Mouse (Mus musculus): ENCODE data around the gene Acrbp.
A peak's percentile ranks its signal among the peaks of the same experiment; 100 is the strongest.

Acrbp gene

DNA sequence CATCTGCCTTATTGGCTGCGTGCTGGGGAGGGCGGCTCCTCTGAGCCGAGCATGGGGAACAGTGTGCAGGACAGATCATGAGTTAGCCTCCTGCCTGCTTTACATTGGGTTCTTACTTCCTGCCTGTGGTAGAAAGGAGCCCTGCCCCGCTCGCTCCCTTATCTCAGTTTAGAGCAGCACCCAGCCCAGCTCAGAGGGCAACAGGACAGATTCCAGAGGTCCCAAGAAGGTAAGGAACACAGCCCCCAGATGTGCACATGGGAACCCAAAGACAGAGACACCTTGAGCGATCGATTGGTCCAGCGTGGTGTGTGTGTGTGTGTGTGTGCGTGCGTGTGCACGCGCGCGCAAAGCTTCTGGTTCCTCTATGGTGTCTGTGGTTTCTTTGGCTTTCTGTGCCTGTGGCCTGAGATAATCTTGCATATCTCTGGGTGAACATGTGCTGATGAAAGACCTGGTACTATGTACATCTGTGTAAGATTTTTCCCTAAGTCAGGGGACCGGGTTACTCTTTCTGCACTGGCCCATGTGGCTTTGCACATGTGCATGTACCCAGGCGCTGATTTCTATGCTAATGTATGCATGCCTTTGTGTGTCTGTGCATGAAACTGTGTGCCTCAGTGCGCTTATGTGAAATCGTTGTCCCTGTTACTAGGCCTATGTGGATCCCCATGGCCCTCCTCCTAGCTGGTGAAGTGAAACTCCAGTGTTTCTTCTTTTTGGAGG is 21.8 kb downstream of the Acrbp start:
- DNase-seq (ENCODE audit: low spot score) = peak; percentile 28

DNA sequence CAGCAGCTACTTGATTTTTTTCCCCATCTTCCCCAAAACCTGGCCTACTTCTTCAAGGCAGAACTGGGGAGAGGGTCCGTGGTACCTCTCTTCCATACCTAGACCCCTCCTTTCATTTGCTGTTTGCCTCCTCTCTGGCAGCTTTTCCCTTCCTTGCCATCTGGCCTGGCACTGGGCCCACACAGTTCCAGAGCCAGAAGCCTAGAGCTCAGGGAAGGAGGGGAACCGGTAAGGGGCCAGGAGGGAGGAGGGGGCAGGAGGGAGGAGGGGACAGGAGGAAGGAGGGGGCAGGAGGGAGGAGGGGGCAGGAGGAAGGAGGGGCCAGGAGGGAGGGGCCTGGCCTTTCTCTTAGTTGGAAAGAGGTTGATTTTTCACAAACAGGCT is 22.4 kb downstream of the Acrbp start:
- DNase-seq (ENCODE audit: low spot score) = peak; percentile 67

DNA sequence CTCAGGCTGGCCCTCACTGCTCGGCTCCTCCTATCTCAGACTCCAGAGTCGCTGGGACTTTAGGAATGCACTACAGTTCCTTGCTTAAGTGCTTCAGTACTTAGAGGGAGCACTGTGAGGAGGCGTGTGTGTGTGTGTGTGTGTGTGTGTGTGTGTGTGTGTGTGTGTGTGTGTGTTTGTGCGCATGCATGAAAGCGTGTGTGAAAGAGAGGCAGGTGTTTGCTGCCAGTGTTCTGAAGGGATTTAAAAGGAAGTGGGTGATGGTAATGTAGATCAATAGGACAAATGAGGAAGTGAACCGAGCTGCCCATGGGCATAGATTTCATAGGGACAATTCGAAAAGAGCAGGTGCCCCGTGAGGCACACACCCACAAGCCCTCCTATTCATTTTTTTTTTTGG is 24.3 kb downstream of the Acrbp start:
- DNase-seq (ENCODE audit: low spot score) = no peak

DNA sequence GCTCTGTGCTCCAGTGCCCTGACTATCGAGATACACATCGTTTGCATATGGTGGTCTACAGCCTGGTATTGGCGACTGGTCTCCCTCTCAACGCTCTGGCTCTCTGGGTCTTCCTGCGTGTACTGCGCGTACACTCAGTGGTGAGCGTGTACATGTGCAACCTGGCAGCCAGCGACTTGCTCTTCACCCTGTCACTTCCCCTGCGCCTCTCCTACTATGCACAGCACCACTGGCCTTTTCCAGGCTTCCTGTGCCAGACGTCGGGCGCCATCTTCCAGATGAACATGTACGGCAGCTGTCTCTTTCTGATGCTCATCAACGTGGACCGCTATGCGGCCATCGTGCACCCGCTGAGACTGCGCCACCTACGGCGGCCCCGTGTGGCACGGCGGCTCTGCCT is 31.9 kb downstream of the Acrbp start:
- DNase-seq (ENCODE audit: low spot score) = no peak

DNA sequence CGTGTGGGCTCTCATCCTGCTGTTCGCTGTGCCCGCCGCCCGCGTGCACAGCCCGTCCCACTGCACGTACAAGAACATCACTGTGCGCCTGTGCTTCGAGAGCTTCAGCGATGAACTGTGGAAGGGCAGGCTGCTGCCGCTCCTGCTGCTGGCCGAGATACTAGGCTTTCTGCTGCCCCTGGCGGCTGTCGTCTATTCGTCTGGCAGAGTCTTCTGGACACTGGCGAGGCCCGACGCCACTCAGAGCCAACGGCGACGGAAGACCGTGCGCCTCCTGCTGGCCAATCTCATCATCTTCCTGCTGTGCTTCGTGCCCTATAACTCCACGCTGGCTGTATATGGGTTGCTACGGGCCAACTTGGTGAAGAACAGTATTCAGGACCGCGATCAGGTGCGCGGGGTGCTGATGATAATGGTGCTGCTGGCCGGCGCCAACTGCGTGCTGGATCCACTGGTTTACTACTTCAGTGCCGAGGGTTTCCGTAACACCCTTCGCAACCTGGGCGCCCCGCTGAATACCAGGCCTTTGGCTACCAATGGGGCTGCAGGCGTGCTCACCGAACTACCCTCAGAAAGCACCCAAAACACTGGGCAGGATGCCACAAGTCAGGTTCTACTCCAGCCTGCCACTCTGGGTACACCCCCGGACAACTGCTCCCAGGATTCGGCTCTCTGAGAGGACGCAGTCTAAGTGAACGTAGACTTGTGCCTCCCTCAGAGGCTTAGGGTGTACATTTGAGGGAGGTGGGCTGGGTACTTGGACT is 32.5 kb downstream of the Acrbp start:
- peak; percentile 84 for DNase-seq (ENCODE audit: low spot score)

DNA sequence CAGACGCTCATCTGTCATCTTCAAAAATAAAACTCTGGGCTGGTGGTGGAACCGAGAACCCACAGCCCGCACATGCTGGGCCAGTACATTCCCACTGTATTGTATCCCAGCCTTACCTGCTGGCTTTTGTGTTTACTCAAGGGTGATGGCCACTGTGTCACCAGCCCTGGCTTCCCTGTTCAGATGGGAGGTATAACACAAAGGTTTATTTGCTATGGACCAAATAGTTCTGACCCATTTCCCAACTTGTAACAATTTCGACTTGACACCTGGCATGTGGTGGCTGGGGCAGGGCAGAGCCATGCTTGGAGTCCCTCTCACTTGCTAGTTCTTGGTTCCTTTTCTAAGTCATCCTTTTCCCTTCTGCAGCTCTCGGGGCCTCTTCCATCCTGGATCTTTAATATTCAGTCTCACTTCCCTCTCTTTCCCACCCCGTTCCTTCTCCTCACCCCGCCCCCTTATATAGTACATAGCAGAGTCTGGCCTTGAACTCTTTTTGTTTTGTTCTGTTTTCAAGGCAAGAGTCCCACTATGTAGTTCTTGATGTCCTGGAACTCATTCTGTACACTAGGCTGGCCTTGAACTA is 33.4 kb downstream of the Acrbp start:
- DNase-seq (ENCODE audit: low spot score) = no peak

DNA sequence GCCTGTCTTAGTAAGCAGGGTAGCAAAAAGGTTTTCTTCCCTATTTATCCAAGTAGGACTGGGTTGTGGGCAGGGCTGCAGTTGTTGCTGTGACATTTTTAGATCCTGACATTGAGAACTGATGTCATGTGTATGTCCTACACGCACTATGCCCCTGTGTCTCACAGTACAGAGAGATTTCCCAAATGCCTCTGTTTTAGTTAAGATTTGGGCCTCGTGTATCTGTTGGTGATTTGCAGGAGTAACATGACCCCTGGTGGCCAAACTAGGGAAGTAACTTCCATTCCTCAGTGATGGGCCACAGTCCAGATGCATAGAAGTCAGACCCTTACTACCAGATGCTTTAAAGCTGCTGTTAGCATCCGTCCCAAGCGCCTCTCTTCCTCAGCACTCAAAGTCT is 34.9 kb downstream of the Acrbp start:
- peak; percentile 78 for DNase-seq (ENCODE audit: low spot score)

DNA sequence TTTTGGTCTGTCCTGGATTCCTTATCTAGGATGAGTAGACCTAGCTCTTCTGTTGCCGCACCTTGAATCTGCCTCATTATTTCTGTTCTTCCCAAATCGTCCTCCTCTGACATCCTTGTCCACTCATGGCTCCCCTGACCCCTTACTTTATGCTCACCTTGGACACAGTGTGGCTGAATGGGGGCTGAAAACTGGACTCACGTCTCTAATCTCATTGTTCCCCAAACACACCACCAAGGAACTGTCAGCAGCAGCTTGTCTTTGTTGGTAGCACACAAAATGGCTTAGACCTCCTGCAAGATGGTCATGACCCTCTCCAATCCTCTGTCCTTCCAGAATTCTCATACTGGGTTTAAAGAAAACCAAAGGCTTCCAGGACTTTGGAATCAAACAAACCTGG is 38.4 kb downstream of the Acrbp start:
- no peak for DNase-seq (ENCODE audit: low spot score)

DNA sequence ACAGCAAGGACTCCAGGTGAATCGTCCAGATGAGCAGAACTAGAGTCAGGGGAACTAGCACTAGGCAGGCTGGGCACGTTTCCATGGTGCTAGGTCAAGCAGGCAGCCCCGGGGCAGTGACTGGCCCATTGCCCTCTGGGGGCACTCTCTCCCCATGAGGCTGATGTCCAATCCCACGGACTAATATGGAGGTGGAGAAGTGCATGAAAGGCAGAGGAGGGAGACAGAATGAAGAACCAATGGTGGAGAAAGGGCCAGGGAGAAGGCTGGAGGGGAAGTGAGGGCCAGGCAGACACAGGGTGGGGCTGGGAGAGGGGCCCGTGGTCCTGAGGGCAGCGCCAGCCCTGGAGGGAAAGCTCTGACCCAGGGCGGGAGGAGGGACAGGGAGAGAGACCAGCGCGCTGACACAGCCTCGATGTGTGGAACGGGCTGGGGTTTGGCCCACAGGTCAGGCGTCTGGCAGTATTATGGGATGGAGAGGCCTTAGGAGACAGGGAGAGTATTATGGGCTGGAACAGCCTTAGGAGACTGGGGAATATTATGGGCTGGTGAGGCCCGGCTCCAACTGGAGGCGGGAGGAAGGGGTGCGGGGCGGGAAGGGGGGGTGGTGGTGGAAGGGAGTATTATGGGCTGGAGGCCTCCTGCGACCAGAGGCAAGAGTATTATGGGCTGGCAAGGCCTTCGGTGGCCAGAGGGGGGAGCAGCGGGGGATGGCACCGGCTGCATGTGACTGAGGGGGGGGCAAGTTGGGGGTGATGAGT is 39.3 kb downstream of the Acrbp start:
- DNase-seq (ENCODE audit: low spot score) = peak; percentile 80

DNA sequence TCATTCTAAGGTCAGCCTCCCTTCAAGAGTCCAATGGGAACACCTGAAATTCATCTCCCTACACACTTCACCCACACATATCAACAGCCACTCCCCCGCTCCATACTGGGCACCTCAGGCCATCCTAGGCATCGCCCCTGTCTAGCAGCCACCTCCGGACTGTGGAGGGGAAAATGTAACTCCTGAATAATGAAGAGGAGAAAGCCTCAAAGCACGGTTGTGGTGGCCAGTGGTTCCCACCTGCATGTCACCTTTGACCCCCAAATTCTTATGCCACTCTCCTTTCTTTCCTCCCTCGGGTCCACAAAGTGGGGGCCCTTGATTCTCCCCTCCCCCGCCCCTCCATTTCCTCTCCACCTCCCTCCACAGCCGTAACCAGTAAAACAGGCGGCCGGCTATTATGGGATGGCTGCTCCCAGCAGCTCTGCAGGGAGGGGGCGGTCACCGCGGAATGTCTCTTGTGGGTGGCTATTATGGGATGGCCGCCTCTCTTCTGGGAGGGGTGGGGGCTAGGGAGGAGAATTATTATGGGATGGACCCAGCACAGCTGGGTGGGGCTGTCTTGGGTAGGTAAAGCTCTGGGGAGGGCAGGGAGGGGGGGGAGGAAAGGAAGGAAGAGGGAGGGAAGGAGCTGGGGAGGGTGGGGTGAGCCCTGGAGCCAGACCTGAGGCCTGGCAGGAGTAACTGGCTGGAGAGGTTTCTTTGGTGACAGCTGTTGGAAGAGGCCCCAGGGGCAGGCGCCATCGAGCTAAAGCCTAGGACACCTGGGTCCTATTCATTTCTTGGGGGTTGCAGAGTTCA is 40.2 kb downstream of the Acrbp start:
- peak; percentile 88 for DNase-seq (ENCODE audit: low spot score)

DNA sequence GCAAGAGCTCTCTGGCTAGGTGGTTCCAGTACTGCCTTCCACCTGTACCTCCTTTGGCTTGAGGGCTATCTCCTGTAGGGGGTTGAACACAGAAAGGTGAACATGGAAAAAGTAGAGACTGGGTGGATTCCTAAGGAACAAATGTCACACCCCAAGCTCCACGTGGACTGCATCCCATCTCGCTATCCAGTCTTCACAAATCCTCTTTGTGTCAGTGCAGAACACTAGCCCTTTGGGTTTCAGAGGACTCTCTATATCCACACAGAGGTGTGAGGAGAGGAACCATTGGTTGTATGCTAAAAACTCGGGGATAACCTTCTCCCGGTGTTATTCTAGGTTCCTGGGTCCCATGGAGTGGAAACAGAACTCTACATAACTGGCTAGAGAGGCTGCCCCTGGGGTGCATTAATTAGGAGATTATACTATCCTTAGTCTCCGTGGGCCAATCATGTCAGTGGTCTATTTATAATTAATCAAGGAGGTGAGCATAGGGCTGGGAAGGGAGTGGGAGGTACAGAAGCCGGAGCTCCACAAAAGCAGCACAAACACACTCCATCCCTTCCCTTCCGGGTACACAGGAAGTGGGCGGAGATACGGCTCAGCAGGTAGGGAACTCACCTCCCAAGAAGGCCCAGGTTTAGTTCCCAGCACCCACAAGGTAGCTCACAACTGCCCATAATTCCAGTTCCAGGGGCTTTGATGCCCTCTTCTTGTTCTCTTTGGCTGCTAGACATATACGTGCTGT is 41.0 kb downstream of the Acrbp start:
- DNase-seq (ENCODE audit: low spot score) = no peak

DNA sequence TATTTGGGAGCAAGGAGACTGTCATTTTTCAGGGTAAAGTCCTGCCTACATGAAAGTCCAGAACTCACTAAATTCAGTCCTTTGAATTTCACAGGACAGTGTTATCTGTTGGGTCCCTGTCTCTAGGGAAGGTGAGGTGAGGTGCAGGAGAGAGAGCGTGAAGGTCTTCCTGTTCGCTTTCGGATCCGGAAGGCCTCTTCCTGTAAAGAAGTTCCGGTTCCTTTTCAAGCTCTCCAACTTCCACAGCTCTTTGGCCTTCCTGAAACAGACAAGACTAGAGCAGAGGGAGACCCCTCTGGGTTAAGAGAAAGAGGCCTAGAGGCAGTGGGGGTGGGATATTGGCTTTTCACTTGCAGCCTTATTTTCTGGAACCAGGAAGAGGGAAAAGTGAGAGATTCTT is 42.9 kb downstream of the Acrbp start:
- DNase-seq (ENCODE audit: low spot score) = no peak

DNA sequence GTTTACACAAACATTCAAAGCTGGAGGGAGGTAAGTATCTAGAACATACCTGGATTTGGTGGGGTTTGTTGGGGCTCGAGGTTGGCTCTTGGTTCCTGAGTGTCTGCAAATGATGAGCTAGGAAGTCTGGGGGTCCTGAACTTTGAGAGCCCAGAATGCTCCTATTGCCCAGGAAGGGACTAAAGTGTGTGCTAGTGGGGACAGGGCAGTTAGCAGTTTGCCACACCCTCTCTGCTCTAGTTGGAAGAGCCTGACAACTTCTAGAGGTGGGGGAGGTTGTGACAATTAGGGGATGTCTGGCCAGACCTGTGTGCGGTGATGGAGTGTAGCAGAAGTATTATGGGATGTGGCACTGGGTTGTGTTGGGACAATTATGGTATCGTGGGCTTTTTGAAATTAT is 45.4 kb downstream of the Acrbp start:
- no peak for DNase-seq (ENCODE audit: low spot score)

DNA sequence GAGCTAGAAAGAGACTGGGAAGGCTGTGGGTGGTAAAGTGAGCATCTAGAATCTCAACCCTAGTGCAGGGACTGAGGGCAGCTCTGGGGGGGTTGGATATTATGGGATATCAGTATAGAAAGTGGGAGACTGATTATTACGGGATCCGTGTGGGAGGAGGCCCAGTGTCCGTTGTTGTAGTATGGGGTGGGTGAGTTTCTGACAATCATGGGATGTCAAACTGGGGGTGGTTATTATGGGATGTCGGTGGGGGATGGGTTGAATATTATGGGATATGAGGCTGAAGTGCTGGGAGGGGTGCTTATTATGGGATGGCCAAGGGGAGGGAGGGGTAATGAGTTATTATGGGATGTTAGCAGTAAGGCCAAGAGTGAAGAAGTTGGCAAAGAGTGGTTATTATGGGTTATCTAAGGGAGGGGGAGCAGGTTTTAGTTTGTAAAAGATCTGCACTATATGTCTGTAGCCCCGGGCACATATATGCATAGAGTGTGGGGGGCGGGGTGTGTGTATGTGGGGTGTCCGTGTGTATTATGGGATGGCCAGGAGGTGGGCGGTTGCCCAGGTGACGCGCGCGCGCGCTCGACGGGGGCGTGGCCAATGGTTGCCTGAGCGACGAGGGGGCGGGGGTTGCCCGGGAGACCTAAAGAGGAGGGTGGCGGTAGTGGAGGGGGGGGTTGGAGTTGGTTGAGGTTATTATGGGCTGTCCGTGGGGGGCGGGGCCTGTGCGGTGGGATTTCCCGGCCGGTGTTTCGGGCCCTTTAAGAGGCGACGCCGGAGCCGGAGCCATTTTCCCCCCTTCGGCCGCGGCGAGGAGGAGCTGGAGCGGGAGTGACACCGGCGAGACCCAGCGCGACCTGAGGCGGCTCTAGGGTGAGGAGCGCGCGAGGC is 46.1 kb downstream of the Acrbp start, which contains the start of gene Chd4:
Gene Chd4, plus strand, starts transcription at position 591 of the 888 bp plus-strand sequence.
- peak; percentile 98 for DNase-seq (ENCODE audit: low spot score)

DNA sequence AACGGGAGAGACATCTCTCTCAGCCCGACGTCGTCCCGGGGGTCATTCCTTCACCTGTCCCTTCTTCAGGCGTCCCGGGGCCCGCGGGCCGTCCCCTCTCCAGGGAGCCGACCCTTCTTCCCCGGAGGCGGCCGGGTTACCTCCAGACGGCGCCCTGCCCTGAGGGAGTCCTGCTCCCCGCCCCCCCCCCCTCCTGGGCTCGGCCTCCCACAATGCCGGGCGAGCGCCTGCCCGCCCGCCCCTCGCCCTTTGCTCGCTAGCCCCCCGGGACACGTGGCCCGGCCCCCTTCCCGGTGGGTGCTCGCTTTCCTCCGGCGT is 46.7 kb downstream of the Acrbp start:
- DNase-seq (ENCODE audit: low spot score) = no peak

DNA sequence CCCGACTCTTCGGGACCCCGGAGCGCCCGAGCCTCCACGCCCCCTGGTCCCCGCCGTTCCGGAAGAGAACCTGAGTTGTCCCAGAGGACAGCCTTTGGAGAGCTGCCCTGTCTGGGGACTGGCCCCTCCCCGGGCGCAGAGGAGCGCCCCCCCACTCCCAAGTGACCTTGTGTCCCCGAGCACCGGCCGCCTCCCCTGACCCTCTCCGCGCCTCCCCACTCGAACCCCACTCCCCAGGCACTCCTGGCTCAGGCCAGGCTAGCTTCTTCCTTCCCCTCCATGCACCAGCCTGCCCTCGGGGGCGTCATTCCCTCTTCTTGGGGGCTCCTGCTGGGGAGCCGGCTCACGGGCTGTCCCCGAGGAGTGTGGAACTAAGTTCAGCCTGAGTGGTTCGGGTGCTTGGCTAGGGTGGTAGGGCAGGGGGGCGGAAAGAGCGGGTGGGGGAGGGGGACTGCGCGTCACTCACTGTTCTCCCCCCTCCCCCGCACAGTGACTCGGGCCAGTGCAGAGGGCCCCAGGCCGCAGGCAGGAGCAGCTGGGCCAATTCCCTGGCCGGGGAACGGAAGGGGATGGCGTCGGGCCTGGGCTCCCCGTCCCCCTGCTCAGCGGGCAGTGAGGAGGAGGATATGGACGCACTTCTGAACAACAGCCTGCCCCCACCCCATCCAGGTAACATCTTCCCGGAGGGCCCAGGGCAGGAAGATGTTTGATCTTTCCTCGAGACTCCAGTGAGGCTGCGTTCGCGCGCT is 47.3 kb downstream of the Acrbp start:
- peak; percentile 52 for DNase-seq (ENCODE audit: low spot score)

DNA sequence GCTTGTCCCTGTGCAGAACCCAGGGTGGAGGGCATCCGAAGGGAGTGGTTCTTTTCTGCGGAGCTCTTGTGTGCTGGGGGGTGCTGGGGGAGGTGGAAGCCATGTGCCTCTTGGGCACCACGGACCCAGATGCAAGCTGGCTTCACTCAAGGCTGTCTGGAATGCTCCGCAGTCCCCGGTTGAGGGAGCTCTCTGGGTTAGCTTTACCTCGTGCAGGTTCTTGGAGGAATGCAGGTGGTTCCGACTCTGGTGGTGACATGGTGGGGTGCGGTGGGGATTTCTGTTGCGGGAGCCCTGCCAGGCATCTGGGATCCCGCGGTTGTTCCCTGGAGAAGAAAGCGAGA is 47.8 kb downstream of the Acrbp start:
- no peak for DNase-seq (ENCODE audit: low spot score)

DNA sequence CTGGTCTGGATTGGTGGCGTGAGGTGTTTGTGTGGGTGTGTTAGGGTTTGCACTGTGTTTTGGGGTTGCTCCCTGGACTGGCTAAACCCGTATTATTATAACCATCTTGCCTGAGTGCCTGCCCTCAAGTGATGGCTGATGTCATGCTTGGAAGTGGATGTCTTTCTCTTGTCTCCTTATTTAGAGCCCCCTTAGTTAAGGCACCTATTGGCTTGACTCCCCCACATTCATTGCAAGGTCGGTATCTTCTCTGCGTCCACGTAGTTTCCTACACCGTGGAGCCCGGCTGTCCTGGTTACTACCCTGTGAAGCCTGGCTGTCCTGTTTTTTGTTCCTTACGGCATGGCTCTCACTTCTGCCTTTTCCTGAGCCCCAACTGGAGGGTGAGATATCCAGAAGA is 48.5 kb downstream of the Acrbp start:
- no peak for DNase-seq (ENCODE audit: low spot score)

DNA sequence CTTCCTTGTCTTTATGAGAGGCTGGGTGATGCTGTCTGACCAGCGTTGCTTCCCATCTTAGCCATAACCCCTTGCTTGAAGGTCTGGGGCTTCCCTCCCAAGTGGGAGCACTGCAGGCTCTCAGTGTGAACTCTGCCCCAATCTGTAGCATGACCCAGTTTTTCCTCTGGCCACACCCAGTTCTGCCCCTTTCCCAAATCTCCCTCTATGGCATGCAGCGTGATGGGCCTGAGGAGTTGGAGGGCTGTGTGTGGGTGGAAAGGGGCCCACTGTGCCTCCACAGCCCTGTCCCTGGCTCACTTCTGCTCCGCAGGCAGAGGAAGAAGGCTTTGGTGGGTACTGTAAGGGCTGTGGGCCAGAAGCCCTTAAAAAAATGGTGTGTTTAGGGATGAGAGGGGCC is 49.0 kb downstream of the Acrbp start:
- DNase-seq (ENCODE audit: low spot score) = no peak

Data from layer of hippocampus, adult 11-12 months (tissue).